Comparison of ENCODE assay signal across 10 mouse cellular contexts in genomic region chr14:31664100-31664902, GRCm38 (mm10). TPM values are rescaled to one million over a fixed set of nuclear protein-coding genes. Genes with fewer than 3 reads are reported as not detected.
DNase-seq lines count a peak whose midpoint lies in the region; ATAC-seq and TF ChIP-seq lines count a peak whose summit lies in the region.
"Had no signal": no experiment of that assay in that cellular context is flagged by ENCODE, and none has a peak within 500 bp of the region (broad histone marks: within the 10 kb centered on the region; RNA-seq: fewer than 3 reads in every experiment).

No protein-coding gene starts in this region.

- ATAC-seq in megakaryocyte, adult 5-6 weeks (ENCODE audit: poor library complexity, severe bottlenecking): no peak
- no peak for ATAC-seq in embryonic facial prominence, embryonic 13.5 days (ENCODE audit: insufficient number of reproducible peaks, insufficient read depth, low FRiP score, low TSS enrichment, low read depth)
- no peak for ATAC-seq in intestine, postnatal 0 days
- no peak for ATAC-seq in stomach, embryonic 14.5 days (ENCODE audit: insufficient number of reproducible peaks, insufficient read depth, low FRiP score, low read depth)
- no peak for ATAC-seq in inflammation-experienced regulatory T-cells, adult 6 months

- no peak overlapping the region; the same call in 1 of the 2 replicates for H3K4me2 ChIP-seq in embryonic facial prominence, embryonic 13.5 days
- H3K4me2 ChIP-seq in intestine, postnatal 0 days (replicated peaks; ENCODE audit: low read depth): no peak overlapping the region
- H3K4me2 ChIP-seq in stomach, embryonic 14.5 days (replicated peaks; ENCODE audit: low read depth, low read length): no peak overlapping the region
- H3K4me2 ChIP-seq: liver, embryonic 15.5 days had no signal

- H3K9ac ChIP-seq in embryonic facial prominence, embryonic 13.5 days: no peak overlapping the region
- no peak overlapping the region for H3K9ac ChIP-seq in intestine, postnatal 0 days (ENCODE audit: low read depth, low read length)
- no peak overlapping the region for H3K9ac ChIP-seq in stomach, embryonic 14.5 days (replicated peaks; ENCODE audit: low read depth, low read length)
- H3K9ac ChIP-seq: liver, embryonic 15.5 days had no signal

- H3K27ac ChIP-seq in embryonic facial prominence, embryonic 13.5 days: peak overlapping the region; percentile 100
- H3K27ac ChIP-seq in intestine, postnatal 0 days (ENCODE audit: low read depth, low read length): peak overlapping the region; percentile 1; the same call in 1 of the 2 replicates
- H3K27ac ChIP-seq in stomach, embryonic 14.5 days (ENCODE audit: low read length): peak overlapping the region; percentile 99; the same call in 1 of the 2 replicates
- H3K27ac ChIP-seq: liver, embryonic 15.5 days had no signal

- H3K4me1 ChIP-seq in megakaryocyte, embryonic 14.5 days: peaks cover 99% of the 10 kb centered on the region
- H3K4me1 ChIP-seq in embryonic facial prominence, embryonic 13.5 days: peaks cover 70% of the 10 kb centered on the region
- peaks cover 7% of the 10 kb centered on the region for H3K4me1 ChIP-seq in intestine, postnatal 0 days (replicated peaks; ENCODE audit: control insufficient read depth, insufficient read depth, low read length)
- peaks cover 59% of the 10 kb centered on the region for H3K4me1 ChIP-seq in stomach, embryonic 14.5 days (ENCODE audit: control insufficient read depth, insufficient read depth, low read length)

- 0 out of 2 replicates have a peak, but pooled peaks cover 5% of the 10 kb centered on the region for H3K9me3 ChIP-seq in megakaryocyte, embryonic 14.5 days
- H3K9me3 ChIP-seq in embryonic facial prominence, embryonic 13.5 days: no peaks in the 10 kb centered on the region
- no peaks in the 10 kb centered on the region for H3K9me3 ChIP-seq in intestine, postnatal 0 days (ENCODE audit: control insufficient read depth)
- H3K9me3 ChIP-seq in stomach, embryonic 14.5 days (ENCODE audit: control insufficient read depth, low read depth, low read length): no peaks in the 10 kb centered on the region
- H3K9me3 ChIP-seq: liver, embryonic 15.5 days had no signal

- no peak for DNase-seq in thymus, postnatal 0 days (ENCODE audit: low spot score)
- DNase-seq: cerebellum, adult 18-20 months had no signal

- TF ChIP-seq CTCF in intestine, postnatal 0 days (IDR thresholded peaks at IDR 0.05; ENCODE audit: low read depth): no peak

- H3K4me3 ChIP-seq in megakaryocyte, embryonic 14.5 days (replicated peaks): peak overlapping the region; percentile 90
- H3K4me3 ChIP-seq in embryonic facial prominence, embryonic 13.5 days: no peak overlapping the region
- no peak overlapping the region for H3K4me3 ChIP-seq in intestine, postnatal 0 days (ENCODE audit: low read depth, low read length)
- H3K4me3 ChIP-seq in stomach, embryonic 14.5 days (ENCODE audit: low read depth, low read length): no peak overlapping the region
- H3K4me3 ChIP-seq: liver, embryonic 15.5 days had no signal

- H3K36me3 ChIP-seq in megakaryocyte, embryonic 14.5 days (replicated peaks; ENCODE audit: low read length): peaks cover 44% of the 10 kb centered on the region
- peaks cover 18% of the 10 kb centered on the region for H3K36me3 ChIP-seq in embryonic facial prominence, embryonic 13.5 days
- peaks cover 17% of the 10 kb centered on the region; the same call in 1 of the 2 replicates for H3K36me3 ChIP-seq in intestine, postnatal 0 days (ENCODE audit: control insufficient read depth, insufficient read depth)
- peaks cover 6% of the 10 kb centered on the region for H3K36me3 ChIP-seq in stomach, embryonic 14.5 days (ENCODE audit: control insufficient read depth, insufficient read depth, low read length)

- H3K27me3 ChIP-seq in megakaryocyte, embryonic 14.5 days (replicated peaks): no peaks in the 10 kb centered on the region
- H3K27me3 ChIP-seq in embryonic facial prominence, embryonic 13.5 days: no peaks in the 10 kb centered on the region
- no peaks in the 10 kb centered on the region for H3K27me3 ChIP-seq in intestine, postnatal 0 days (replicated peaks; ENCODE audit: control insufficient read depth, insufficient read depth, low read length)
- H3K27me3 ChIP-seq in stomach, embryonic 14.5 days (ENCODE audit: control insufficient read depth, insufficient read depth, low read length): no peaks in the 10 kb centered on the region

- WGBS in embryonic facial prominence, embryonic 13.5 days: 60% methylated on average over 18 of the region's 18 CpGs
- WGBS in intestine, postnatal 0 days: 51% methylated on average over 18 of the region's 18 CpGs
- 50% methylated on average over 18 of the region's 18 CpGs for WGBS in stomach, embryonic 14.5 days

RNA-seq across cellular contexts. Expression of gene Hacl1, which starts 23.2 kb away (rescaled TPM):
- polyA plus RNA-seq in megakaryocyte, embryonic 14.5 days (2012; ENCODE audit: insufficient read depth, low replicate concordance): 2.9 TPM in 1 of 2 replicates, not detected in the other
- total RNA-seq in megakaryocyte, adult 5-6 weeks (2015): 8.0 and 12.2 TPM in 2 replicates
- 14.6 and 18.1 TPM in 2 replicates for total RNA-seq in megakaryocyte, adult 5-6 weeks (2017)
- polyA plus RNA-seq in embryonic facial prominence, embryonic 13.5 days (2015; fragmentation: Nextera tagmentation; extraction: Ambion mirVana): 12.3 and 14.5 TPM in 2 replicates
- 35.5 and 41.3 TPM in 2 replicates for polyA plus RNA-seq in intestine, postnatal 0 days (2015; fragmentation: Nextera tagmentation; extraction: Ambion mirVana)
- polyA plus RNA-seq in stomach, embryonic 14.5 days (2014; fragmentation: Nextera tagmentation; extraction: Ambion mirVana): 11.1 and 16.5 TPM in 2 replicates
- 10 to 100 TPM; 23.5 to 36.6 (median 25.0) TPM for polyA plus RNA-seq in inflammation-experienced regulatory T-cells, adult 6 months (2017; shearing (Covaris generic))
- 19.6 and 31.3 TPM in 2 replicates for polyA plus RNA-seq in thymus, postnatal 0 days (2015; fragmentation: Nextera tagmentation; extraction: Ambion mirVana)

RNA-seq across cellular contexts. Expression of gene Btd, which starts 23.5 kb away (rescaled TPM):
- polyA plus RNA-seq in megakaryocyte, embryonic 14.5 days (2012; ENCODE audit: insufficient read depth, low replicate concordance): 2.2 and 10.5 TPM in 2 replicates
- total RNA-seq in megakaryocyte, adult 5-6 weeks (2015): 14.8 and 17.0 TPM in 2 replicates
- 11.3 and 18.5 TPM in 2 replicates for total RNA-seq in megakaryocyte, adult 5-6 weeks (2017)
- polyA plus RNA-seq in embryonic facial prominence, embryonic 13.5 days (2015; fragmentation: Nextera tagmentation; extraction: Ambion mirVana): 32.2 and 33.5 TPM in 2 replicates
- 45.5 and 48.5 TPM in 2 replicates for polyA plus RNA-seq in intestine, postnatal 0 days (2015; fragmentation: Nextera tagmentation; extraction: Ambion mirVana)
- 33.7 and 35.3 TPM in 2 replicates for polyA plus RNA-seq in stomach, embryonic 14.5 days (2014; fragmentation: Nextera tagmentation; extraction: Ambion mirVana)
- 10 to 100 TPM; 20.3 to 28.6 (median 24.2) TPM for polyA plus RNA-seq in inflammation-experienced regulatory T-cells, adult 6 months (2017; shearing (Covaris generic))
- polyA plus RNA-seq in thymus, postnatal 0 days (2015; fragmentation: Nextera tagmentation; extraction: Ambion mirVana): 21.2 and 23.2 TPM in 2 replicates

RNA-seq across cellular contexts. Expression of gene Gm49387, which starts 23.6 kb away (rescaled TPM):
- not detected in 2 replicates for polyA plus RNA-seq in megakaryocyte, embryonic 14.5 days (2012; ENCODE audit: insufficient read depth, low replicate concordance)
- not detected in 2 replicates for total RNA-seq in megakaryocyte, adult 5-6 weeks (2015)
- total RNA-seq in megakaryocyte, adult 5-6 weeks (2017): not detected in 2 replicates
- polyA plus RNA-seq in embryonic facial prominence, embryonic 13.5 days (2015; fragmentation: Nextera tagmentation; extraction: Ambion mirVana): 0.78 and 1.1 TPM in 2 replicates
- 0.94 TPM in 1 of 2 replicates, not detected in the other for polyA plus RNA-seq in intestine, postnatal 0 days (2015; fragmentation: Nextera tagmentation; extraction: Ambion mirVana)
- polyA plus RNA-seq in stomach, embryonic 14.5 days (2014; fragmentation: Nextera tagmentation; extraction: Ambion mirVana): 2.8 TPM in 1 of 2 replicates, not detected in the other
- 1 to 10 TPM in 1 of 3 experiments, not detected in 2; 1.5 TPM for polyA plus RNA-seq in inflammation-experienced regulatory T-cells, adult 6 months (2017; shearing (Covaris generic))
- 2.6 and 3.2 TPM in 2 replicates for polyA plus RNA-seq in thymus, postnatal 0 days (2015; fragmentation: Nextera tagmentation; extraction: Ambion mirVana)
- polyA plus RNA-seq: urinary bladder, adult 2 months had no signal

Comparison
In these comparisons a context has a peak if more than half of its experiments do, and no peak if none do; other contexts are left out.
1. H3K27ac ChIP-seq: peak in every context shown above with its lines; median percentile 100 in embryonic facial prominence, embryonic 13.5 days; 99 in stomach, embryonic 14.5 days; 1 in intestine, postnatal 0 days.